Mouse (Mus musculus) ES-E14 (cell line): ENCODE results near the gene Slx4ip.

Experiments used
- CHD2 ChIP-seq: IDR thresholded peaks from 2 replicates; pipeline ENCODE4 v1.6.1; 2014; ENCODE audit warnings: mild to moderate bottlenecking, low read depth, low read length, inconsistent platforms
- MAFK ChIP-seq: IDR thresholded peaks from 2 replicates; pipeline ENCODE4 v1.6.1; 2014; ENCODE audit warnings: mild to moderate bottlenecking, low read depth, low read length, inconsistent platforms; ENCODE audit not compliant: insufficient read depth
- ZC3H11A ChIP-seq: IDR thresholded peaks from 2 replicates; pipeline ENCODE4 v1.6.1; 2012; ENCODE audit warnings: low read depth, mild to moderate bottlenecking, inconsistent platforms, low read length, borderline replicate concordance
- ZNF384 ChIP-seq: IDR thresholded peaks from 2 replicates; pipeline ENCODE4 v1.6.1; 2012; ENCODE audit warnings: low read depth, low read length, inconsistent platforms

DNA sequence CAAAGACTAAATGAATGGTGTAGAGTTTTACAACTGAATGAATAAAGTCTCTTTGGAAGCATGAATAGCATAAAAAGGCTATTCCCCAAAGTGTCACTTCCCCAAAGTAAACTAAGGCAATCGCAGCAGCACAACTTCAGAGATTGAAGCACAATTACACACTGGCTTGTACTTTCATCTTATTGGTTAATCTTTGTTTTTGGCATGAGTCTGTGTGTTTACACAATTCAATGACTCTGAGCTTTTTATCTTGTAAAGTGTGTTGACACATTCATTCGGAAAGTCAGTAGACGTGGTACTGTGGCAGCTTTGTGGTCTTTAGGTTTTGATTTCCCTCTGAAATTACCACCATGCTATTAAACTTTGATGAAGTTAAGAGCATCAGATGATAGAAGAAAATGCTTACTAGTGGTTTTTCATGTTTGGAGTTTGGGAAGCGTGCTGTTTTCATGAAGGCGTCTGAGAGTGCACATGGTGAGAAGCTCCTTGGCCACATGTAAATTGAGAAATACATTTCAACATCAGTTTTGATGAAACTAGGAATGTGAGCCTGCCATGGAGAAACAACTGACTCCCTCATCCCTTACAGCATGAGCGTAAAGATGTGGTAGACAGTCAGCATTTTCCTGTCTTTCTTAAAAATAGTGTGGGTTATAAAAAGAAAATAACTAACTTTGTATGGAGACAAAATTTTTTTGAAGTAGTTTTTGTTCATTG lies 88.2 kb downstream of the Slx4ip start:
- TF ChIP-seq ZNF384 (no peak), ZC3H11A (no peak), CHD2 (no peak), MAFK (no peak)
